Mouse (Mus musculus) heart, postnatal 14 days (tissue): ENCODE measurements at regions not wholly inside any gene's neighbourhood (a gene's known extent, or its start where the extent isn't known, plus 50 kb on each side); places are given as distances from the start of the nearest gene placed in this dataset.

Source experiments
- DNase-seq, 2 experiments: peaks; one replicate each; pipeline ENCODE4 v3.0.0; 2021 to 2022
- intact Hi-C: fragments of 180-260 bp; cut with DNase I; formaldehyde crosslinking; loops from one replicate; pipeline ENCODE4 v1.15.1; 2025

GRCm38 (mm10) chr11:17591780-17592487, 334.6 kb downstream of the C1d start:
- DNase-seq: no peak
- intact Hi-C loops: no loop called here

DNA sequence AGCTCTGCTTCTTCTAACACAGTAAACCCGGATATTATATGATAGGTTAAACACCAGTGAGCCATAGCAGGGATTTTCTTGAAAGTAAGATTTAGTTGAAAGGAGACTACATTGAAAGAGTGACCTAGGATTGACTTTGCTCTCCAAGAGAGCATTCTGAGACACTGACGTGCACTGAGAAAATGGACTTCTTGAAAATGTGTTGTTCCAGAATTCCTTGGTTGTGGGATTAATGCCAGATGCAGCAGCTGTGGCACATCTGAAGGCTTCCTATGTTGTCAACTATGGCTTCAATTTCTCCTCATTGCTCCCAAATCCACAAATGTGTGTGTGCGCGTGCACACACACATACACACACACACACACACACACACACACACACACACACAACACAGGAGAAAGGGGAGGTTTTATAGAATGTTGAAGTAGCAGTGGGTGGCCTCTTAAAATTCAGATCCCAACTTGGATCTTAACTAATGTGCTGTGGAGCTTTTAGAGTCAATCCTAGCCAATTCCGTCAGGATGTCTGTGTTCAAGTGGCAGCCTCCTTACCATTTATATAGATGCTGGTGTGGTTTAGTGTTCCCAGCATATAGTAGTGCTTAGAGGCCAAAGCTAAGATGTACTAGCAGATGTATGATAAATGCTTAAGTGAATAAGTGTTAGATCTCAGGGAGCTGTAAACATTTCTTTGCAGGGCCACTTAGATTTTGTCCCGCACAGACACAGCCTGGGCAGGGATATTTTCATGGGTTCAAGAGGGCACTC, 346.5 kb downstream of the C1d start:
- intact Hi-C loops: no loop called here
- peak; percentile 39 to 70 for DNase-seq

DNA sequence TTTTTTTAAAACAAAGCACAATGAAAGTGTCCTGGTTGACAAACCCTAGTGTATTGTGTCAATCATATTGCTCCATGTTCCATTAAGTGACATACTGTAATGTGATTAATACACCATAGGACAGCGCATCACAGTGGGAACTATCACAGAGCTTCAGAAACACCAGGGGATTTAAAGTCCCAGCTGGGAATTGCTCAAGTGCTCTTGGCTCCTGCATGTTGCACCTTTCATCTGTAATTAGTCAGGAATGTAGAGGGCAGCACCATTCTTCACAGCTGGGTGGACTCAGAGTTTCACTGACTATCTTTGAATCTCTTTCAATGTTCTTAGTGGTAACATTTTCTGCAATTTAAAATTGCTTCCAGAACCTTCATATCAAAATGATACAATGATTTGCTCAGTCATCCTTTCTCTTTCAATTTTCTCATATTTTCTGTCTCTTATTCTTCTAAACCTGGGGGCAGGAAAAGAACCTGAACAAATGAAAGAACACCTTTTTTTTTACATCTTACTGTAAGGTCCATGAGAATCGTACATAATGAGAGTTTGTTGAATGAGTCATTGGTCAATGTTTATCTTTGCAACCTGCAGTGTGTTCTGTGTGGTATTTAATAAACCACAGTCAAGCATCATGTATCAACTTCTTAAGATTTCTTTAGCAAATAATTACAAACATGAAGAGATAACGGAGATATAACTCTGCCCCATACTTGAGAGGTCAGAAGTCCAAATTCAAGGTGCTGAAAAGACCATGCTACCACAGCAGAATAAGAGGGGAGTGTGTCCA, 333.0 kb downstream of the Etaa1 start:
- intact Hi-C loops: no loop called here
- no peak for DNase-seq

GRCm38 (mm10) chr11:17629541-17630171, 324.0 kb downstream of the Etaa1 start:
- peak; percentile 5 to 8 for DNase-seq
- intact Hi-C loops: no loop called here

- intact Hi-C loops: no loop called here
- DNase-seq: no peak
Observed at GRCm38 (mm10) chr11:17630172-17630553, 323.5 kb downstream of the Etaa1 start.

- DNase-seq: no peak
- intact Hi-C loops: no loop called here
Observed at GRCm38 (mm10) chr11:17637158-17637557, 316.5 kb downstream of the Etaa1 start.

GRCm38 (mm10) chr11:17639922-17640321, 313.8 kb downstream of the Etaa1 start:
- DNase-seq: no peak
- intact Hi-C loops: no loop called here

GRCm38 (mm10) chr11:17647441-17647840, 306.2 kb downstream of the Etaa1 start:
- intact Hi-C loops: no loop called here
- DNase-seq: no peak

DNA sequence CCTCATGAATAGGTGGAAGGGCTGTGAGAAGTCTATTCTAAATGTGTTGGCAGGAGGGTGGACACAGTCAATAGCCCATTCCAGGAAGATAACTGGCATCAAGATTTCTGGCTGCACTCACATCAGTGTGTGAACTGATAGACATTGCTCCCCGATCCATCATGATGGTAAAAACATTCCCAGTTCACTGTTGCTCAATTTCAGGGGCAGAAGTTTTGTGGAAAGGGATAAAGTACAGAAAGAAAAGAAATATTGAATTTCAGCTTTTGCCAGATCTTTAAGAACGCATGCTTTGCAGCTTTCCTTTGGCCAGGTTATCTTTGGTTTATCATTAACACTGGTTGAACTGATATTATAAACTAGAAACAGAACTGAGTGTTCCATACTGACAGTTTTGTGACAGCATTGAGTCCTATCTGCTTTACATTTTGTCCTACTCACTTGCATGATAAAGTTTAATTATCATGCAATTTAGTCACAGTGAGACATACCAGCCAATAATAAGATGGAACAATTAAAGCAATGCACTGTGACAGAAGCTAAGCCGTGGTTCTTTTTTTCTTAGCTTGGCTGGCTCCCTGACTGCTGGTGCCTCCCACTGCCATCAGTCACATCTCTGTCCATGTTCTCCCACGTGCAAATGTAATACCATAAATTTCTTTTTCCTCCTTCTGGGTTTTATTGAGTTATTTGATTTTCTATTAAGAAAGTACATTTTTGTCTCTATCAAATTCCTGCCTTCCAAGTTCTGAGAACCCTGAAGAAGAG, 302.1 kb downstream of the Etaa1 start:
- intact Hi-C loops: no loop called here
- DNase-seq: no peak

DNA sequence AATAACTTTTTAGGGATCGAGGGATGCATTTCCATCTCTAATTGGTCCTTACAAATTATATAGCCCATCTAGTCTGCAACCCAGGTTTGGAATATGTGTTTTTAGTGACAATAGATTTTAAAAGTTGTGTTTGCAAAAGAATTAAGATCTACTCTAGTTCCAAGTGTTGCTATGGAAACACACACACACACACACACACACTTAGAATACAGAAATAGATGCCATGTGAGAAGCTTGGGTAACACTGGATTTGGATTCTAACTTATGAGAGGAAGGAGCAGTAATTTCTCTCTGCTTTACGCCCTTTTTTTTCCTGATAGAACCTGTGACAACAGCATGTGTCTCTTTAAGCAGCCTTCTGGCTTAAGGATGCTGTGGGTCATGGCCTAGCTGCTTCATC, 297.8 kb downstream of the Etaa1 start:
- no peak for DNase-seq
- intact Hi-C loops: no loop called here

DNA sequence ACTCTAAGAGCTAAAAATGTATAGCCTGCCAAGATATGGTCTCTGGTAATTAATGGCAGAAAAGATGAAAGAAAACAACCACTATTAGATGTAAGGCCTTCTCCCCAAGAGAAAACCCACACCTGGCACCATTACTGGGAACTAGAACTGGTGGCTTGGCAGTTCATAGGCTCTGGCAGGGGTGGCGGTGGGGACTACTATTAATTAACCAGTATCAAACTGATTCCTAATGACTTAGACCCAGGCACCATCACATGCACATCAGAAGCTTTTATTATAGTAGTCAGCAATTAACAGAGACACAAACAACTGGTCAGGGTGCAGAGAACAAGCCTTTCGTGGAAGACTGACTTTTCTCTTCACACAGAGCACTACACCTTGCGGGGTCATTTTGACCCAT, 296.0 kb downstream of the Etaa1 start:
- intact Hi-C loops: no loop called here
- no peak for DNase-seq

GRCm38 (mm10) chr11:17658289-17658688, 295.4 kb downstream of the Etaa1 start:
- intact Hi-C loops: no loop called here
- DNase-seq: no peak

DNA sequence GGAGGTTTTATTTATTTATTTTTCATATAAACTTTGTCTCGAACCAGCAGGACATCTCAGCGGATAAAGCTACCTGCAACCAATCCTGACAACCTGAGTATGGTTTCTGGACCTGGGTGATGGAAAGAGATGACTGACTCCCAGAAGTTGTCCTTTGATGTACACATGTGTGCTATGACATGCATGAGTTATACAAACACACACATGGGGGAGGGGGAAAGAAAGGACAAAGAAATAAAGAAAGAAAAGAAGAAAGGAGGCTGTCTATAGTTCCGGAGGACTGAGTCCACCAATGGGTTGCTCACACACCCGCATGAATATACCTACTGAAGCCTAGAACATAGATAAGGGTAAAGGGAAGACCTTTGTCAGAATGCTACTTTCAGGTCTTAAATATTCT, 295.0 kb downstream of the Etaa1 start:
- DNase-seq: no peak
- intact Hi-C loops: no loop called here

DNA sequence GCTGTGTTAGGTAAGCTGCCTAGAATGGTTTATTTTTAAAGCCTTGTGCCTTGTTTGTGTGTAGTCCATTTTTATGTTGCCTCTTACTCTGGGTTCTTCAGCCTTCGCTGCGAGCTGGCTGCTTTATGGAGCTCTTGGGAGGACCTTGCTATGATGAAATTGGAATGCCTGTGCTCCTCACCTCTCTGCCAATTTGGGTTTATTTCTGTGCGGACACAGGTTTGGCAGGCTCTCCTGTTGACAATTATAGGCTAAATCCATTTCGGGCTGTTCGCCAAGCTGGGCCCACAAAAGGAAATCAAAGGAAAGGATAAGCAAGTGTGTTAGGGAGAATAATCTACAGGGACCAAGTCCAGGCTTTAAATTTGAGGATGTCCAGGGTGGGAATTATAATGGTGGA, 289.8 kb downstream of the Etaa1 start:
- DNase-seq: peak; percentile 48 to 67
- intact Hi-C loops: no loop called here

DNA sequence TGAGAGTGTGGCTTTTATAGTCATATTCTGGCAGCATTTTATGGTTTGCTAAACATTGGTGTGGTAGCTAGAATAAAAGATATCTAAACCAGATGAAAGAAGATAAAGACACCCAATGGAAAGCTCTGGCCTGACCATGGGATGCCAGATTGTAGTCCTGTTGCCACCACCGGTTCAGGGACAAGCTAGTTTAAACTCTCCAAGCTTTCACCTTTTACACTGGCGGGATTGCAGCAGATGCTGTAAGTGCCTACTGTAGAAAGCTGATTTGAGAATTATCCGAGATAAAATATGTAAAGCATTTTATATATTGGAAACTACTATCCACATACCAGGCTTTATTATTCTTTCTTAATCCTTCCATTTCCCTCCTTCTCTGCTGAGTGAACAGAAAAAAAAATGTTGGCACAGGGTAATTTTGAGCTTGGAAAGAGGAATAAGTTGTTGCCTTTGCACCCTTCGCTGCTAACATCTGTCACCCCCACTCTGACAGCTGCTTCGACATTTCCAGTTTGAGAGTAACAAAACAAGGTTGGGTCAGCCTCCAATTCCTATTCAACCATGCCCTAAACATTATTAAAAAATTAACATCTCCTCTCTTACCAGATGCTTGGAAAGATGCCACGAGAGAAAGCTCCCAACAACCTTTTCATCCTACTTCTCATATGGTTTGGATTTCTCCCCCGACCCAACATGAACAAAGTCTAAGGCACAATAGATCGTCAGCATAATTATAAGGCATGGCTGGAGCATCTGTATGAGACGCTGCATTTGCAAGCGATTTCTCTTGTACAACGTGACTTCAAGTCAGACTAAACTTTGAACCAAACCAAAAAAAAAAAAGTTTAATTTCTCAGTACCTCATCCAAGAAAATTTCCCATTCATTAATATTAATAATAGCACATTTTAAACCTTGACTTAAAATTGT, 287.8 kb downstream of the Etaa1 start:
- no peak for DNase-seq
- intact Hi-C loops: no loop called here

DNA sequence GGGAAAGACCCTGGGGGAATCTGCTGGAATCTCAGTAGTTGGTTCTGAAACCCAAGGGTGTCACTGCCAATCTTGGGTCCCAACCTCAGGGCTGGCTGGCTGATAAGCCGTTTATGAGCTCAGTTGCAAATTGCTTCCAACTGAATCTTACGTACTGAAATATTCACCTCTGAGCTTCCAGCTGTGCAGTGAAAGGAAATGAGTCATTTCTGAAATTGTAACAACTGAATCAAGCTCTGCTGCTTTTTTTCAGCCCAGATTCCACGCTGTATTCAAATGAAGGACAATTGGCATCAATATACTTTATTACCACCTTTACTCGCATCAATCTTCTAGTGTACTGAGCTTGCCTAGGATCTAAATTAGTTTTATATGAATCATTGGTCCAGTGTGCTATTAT, 272.7 kb downstream of the Etaa1 start:
- DNase-seq: no peak
- intact Hi-C loops: loop anchor here (10.0 kb wide), 2 partner anchors 216 to 1194 kb away; no protein-coding TSS in a partner anchor

DNA sequence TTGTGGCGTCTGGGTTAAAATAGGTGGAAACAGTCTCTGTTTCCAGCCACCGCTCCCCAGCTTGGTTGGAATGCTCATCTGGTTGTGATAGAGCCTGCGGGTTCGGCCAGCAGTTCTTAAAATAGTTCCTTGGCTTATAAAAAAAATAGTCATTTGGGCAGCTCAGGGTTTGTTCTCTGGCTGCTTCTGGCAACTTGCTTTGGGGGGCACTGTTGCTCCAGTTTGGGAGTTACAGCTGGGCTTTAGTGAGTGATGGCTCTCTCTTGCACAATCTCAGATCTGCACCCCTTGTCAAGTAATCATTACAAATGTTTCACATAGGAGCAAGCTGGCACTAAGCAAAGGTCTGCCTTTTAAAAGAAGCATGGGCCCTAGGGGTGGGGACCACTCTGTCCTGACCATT, 268.0 kb downstream of the Etaa1 start:
- DNase-seq: peak; percentile 49 to 71
- intact Hi-C loops: loop anchor here (5.0 to 10.0 kb wide), 3 partner anchors 221 to 1332 kb away; partner anchors contain the start of gene Meis1

DNA sequence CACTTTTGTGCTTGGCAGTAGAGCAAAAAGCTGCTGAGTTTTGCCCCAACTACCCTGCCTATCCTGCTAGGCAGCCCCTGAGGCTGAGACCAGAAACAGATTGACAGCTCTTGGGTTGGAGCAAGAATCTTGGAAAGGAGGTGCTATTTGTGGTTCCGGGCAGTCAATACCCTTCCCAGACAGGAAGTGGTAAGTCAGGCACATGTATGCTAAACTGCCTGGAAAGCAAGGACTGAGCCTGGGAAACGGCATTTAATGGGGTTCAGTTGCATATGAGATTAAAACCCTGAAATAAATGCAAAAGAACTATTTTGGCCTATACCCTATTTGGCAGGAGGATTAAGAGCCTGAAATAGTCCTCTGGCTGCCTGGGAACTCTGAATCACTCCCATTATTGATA, 266.9 kb downstream of the Etaa1 start:
- intact Hi-C loops: loop anchor here (5.0 to 10.0 kb wide), 3 partner anchors 222 to 1330 kb away; partner anchors contain the start of gene Meis1
- DNase-seq: no peak

GRCm38 (mm10) chr11:17694145-17694544, 259.5 kb downstream of the Etaa1 start:
- no peak for DNase-seq
- intact Hi-C loops: no loop called here
